Mouse (Mus musculus) ES-Bruce4 (cell line): ENCODE data around the gene Coasy. TPM values are rescaled to one million over a fixed set of nuclear protein-coding genes. Genes with fewer than 3 reads are reported as not detected.

Experiments
- H3K27ac ChIP-seq: 2 replicates; pipeline ENCODE4 v1.5.1; 2012; ENCODE audit warnings: low read length, inconsistent platforms; ENCODE audit not compliant: insufficient read depth
- H3K27me3 ChIP-seq: 2 replicates; pipeline ENCODE4 v1.6.1; 2012; ENCODE audit warnings: mild to moderate bottlenecking, low read length, inconsistent platforms; ENCODE audit not compliant: control insufficient read depth, poor library complexity, insufficient read depth, severe bottlenecking
- H3K36me3 ChIP-seq: 2 replicates; pipeline ENCODE4 v1.6.1; 2012; ENCODE audit warnings: inconsistent platforms, mild to moderate bottlenecking, low read length, moderate library complexity; ENCODE audit not compliant: control insufficient read depth, poor library complexity, insufficient read depth, severe bottlenecking
- H3K4me1 ChIP-seq: one replicate; pipeline ENCODE4 v1.8.1; 2011; ENCODE audit warnings: low read length; ENCODE audit not compliant: control insufficient read depth, insufficient read depth
- H3K4me3 ChIP-seq: 2 replicates; pipeline ENCODE4 v1.5.1; 2011; ENCODE audit warnings: low read depth, mild to moderate bottlenecking, low read length
- H3K9ac ChIP-seq: 2 replicates; pipeline ENCODE4 v1.6.1; 2012; ENCODE audit warnings: low read depth, mild to moderate bottlenecking, inconsistent platforms; ENCODE audit not compliant: poor library complexity, severe bottlenecking
- H3K9me3 ChIP-seq: replicated peaks from 2 replicates; pipeline ENCODE4 v1.6.1; 2012; ENCODE audit warnings: mild to moderate bottlenecking, low read length, inconsistent platforms; ENCODE audit not compliant: control insufficient read depth, poor library complexity, insufficient read depth, severe bottlenecking
- CTCF ChIP-seq: IDR thresholded peaks from one replicate; pipeline ENCODE4 v1.8.1; 2011; ENCODE audit warnings: low read depth, low read length
- EP300 ChIP-seq: IDR thresholded peaks from 2 replicates; pipeline ENCODE4 v1.6.1; 2011; ENCODE audit warnings: low read depth, low read length; ENCODE audit not compliant: insufficient read depth
- POLR2A ChIP-seq: IDR thresholded peaks from one replicate; pipeline ENCODE4 v1.8.1; 2011; ENCODE audit warnings: low read length; ENCODE audit not compliant: insufficient read depth
- polyA plus RNA-seq: library from polyadenylated mRNA; stranded (reverse); fragments of >200 nt; gene quantifications from 2 replicates; pipeline ENCODE4 v1.2.4, GENCODE M21; 2011; ENCODE audit warnings: low read depth; ENCODE audit not compliant: missing spikeins, insufficient read depth, insufficient read length

Coasy gene
- polyA plus RNA-seq, 1 experiment: 21.7 TPM

DNA sequence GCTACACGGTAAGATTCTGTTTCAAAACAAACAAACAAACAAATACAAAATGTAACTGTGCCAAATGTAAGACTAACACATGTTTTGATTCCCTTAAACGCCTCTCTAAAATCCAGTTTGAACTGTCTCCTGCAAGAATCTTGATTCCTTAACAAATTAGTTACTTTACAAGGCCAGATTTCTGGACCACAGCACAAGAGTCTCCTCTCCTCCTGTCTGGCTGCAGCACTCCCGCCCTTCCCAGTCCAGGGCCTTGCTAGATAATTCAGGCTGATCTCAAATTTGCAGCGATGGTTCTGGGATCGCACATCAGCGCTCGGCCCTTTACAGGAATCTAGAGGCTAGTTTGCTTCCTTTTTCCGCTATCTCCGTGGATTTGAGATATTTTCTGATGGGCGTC lies 706 bp upstream of the Coasy start:
- Histone ChIP-seq H3K36me3 (no peaks in the 10 kb centered on the region), H3K9ac (peak overlapping the region; percentile 75), H3K27me3 (0 out of 2 replicates have a peak, but pooled peaks cover 2% of the 10 kb centered on the region), H3K4me1 (peaks cover 3% of the 10 kb centered on the region), H3K9me3 (no peaks in the 10 kb centered on the region), H3K27ac (no peak overlapping the region), H3K4me3 (peak overlapping the region; percentile 85; the same call in 1 of the 2 replicates)
- no peak for TF ChIP-seq EP300
- TF ChIP-seq CTCF: no peak
- no peak for TF ChIP-seq POLR2A

GRCm38 (mm10) chr11:101083083-101083697 lies 825 bp downstream of the Coasy start:
- H3K36me3 ChIP-seq: no peaks in the 10 kb centered on the region
- 0 out of 2 replicates have a peak, but pooled peaks cover 2% of the 10 kb centered on the region for H3K27me3 ChIP-seq
- no peak overlapping the region for H3K27ac ChIP-seq
- peak overlapping the region; percentile 81 for H3K4me3 ChIP-seq
- TF ChIP-seq EP300: no peak
- no peak for TF ChIP-seq POLR2A
- no peaks in the 10 kb centered on the region for H3K9me3 ChIP-seq
- H3K9ac ChIP-seq: peak overlapping the region; percentile 75
- peaks cover 3% of the 10 kb centered on the region for H3K4me1 ChIP-seq

DNA sequence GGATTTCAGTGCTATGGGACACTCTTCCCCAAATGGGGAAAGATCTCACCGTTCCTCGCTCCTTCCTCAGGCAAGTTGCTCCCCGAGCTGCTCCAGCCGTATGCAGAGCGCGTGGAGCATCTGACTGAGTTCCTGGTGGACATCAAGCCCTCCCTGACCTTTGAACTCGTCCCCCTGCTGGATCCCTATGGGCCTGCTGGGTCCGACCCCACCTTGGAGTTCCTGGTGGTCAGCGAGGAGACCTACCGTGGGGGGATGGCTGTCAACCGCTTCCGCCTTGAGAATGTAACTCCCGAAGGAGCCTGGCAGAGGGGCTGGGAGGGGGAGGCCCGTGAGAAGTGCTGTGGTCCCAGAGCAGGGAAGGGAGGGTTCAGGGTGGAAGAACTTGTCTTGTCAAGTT lies 1.9 kb downstream of the Coasy start:
- Histone ChIP-seq H3K4me3 (no peak overlapping the region), H3K4me1 (peaks cover 3% of the 10 kb centered on the region), H3K27ac (no peak overlapping the region), H3K9ac (no peak overlapping the region), H3K9me3 (no peaks in the 10 kb centered on the region), H3K27me3 (0 out of 2 replicates have a peak, but pooled peaks cover 2% of the 10 kb centered on the region), H3K36me3 (peaks cover 5% of the 10 kb centered on the region; the same call in 1 of the 2 replicates)
- no peak for TF ChIP-seq EP300
- TF ChIP-seq CTCF: no peak
- TF ChIP-seq POLR2A: no peak

DNA sequence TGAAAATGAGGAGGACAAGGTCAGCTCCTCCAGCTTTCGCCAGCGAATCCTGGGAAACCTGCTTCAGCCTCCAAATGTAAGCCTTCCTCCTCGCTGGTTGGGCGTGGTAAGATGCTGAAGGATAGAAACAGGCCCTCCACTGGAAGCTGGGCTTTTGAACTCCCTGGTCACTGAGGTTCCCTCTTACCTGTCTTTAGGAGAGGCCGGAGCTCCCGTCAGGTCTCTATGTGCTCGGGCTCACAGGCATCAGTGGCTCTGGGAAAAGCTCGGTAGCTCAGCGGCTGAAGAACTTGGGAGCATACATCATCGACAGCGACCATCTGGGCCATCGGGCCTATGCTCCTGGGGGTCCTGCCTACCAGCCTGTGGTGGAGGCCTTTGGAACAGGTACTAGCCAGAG lies 2.4 kb downstream of the Coasy start:
- no peaks in the 10 kb centered on the region for H3K9me3 ChIP-seq
- no peak overlapping the region for H3K27ac ChIP-seq
- no peak for TF ChIP-seq EP300
- TF ChIP-seq CTCF: no peak
- TF ChIP-seq POLR2A: no peak
- H3K36me3 ChIP-seq: peaks cover 10% of the 10 kb centered on the region
- peaks cover 3% of the 10 kb centered on the region for H3K4me1 ChIP-seq
- H3K9ac ChIP-seq: no peak overlapping the region
- 0 out of 2 replicates have a peak, but pooled peaks cover 2% of the 10 kb centered on the region for H3K27me3 ChIP-seq
- no peak overlapping the region for H3K4me3 ChIP-seq

GRCm38 (mm10) chr11:101085617-101086322 lies 3.4 kb downstream of the Coasy start:
- no peak overlapping the region for H3K27ac ChIP-seq
- 0 out of 2 replicates have a peak overlapping the region, but pooled peaks have one; percentile 74 for H3K9ac ChIP-seq
- H3K36me3 ChIP-seq: peaks cover 18% of the 10 kb centered on the region
- no peaks in the 10 kb centered on the region for H3K9me3 ChIP-seq
- H3K4me3 ChIP-seq: no peak overlapping the region
- TF ChIP-seq POLR2A (no peak), CTCF (no peak), EP300 (no peak)
- H3K4me1 ChIP-seq: peaks cover 3% of the 10 kb centered on the region
- H3K27me3 ChIP-seq: no peaks in the 10 kb centered on the region

DNA sequence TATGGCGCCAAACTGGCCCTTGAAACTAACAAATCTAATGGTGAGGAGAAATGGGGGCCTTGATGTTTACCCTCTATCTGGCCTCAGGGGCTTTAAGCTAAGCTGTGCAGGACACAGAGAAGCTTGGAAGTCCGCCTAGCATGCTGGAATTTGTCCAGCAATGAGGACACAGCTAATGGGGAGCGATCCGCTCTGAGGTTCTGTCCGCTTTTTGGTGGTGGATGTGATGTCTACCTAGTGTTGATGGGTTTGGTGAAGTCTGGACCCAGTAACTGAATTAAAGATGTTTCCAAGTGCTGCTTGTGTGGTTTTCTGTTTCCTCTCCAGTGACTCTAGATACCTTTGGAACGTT lies 3.9 kb downstream of the Coasy start:
- Histone ChIP-seq H3K27ac (peak overlapping the region; percentile 62; the same call in 1 of the 2 replicates), H3K27me3 (no peaks in the 10 kb centered on the region), H3K9me3 (no peaks in the 10 kb centered on the region), H3K4me1 (peaks cover 3% of the 10 kb centered on the region), H3K36me3 (peaks cover 22% of the 10 kb centered on the region), H3K9ac (peak overlapping the region; percentile 74; the same call in 1 of the 2 replicates), H3K4me3 (no peak overlapping the region)
- no peak for TF ChIP-seq CTCF
